Mouse (Mus musculus) midbrain, postnatal 0 days (tissue): Measurements from ENCODE around the gene Pmpca. TPM values are rescaled to one million over a fixed set of nuclear protein-coding genes. Genes with fewer than 3 reads are reported as not detected.

Source experiments
- ATAC-seq: fragments of 200-750 bp; cut with Nextera tagmentation; 2 replicates; pipeline ENCODE4 v1.8.0; 2017; ENCODE audit warnings: moderate number of reproducible peaks, mild to moderate bottlenecking, moderate TSS enrichment, moderate library complexity; ENCODE audit not compliant: low FRiP score
- DNase-seq: peaks from one replicate; pipeline ENCODE4 v3.0.0-alpha.2; 2015; ENCODE audit warnings: low spot score
- H3K27ac ChIP-seq: fragments of 300-500 bp; sonication (generic); 2 replicates; pipeline ENCODE4 v1.5.1; 2014; ENCODE audit warnings: low read depth, mild to moderate bottlenecking, low read length, mixed read lengths
- H3K27me3 ChIP-seq: fragments of 300-500 bp; sonication (generic); 2 replicates; pipeline ENCODE4 v1.6.1; 2014; ENCODE audit warnings: low read length, control low read depth, mixed read lengths; ENCODE audit not compliant: insufficient read depth
- H3K36me3 ChIP-seq: fragments of 300-500 bp; sonication (generic); 2 replicates; pipeline ENCODE4 v1.6.1; 2014; ENCODE audit warnings: low read length, control low read depth, mixed read lengths; ENCODE audit not compliant: insufficient read depth
- H3K4me1 ChIP-seq: fragments of 300-500 bp; sonication (generic); 2 replicates; pipeline ENCODE4 v1.6.1; 2014; ENCODE audit warnings: mild to moderate bottlenecking, control low read depth, antibody characterized with exemption, low read length, mixed read lengths; ENCODE audit not compliant: insufficient read depth
- H3K4me2 ChIP-seq: fragments of 300-500 bp; sonication (generic); 2 replicates; pipeline ENCODE4 v1.6.1; 2014; ENCODE audit warnings: low read depth, mild to moderate bottlenecking, low read length, mixed read lengths; ENCODE audit not compliant: poor library complexity, severe bottlenecking
- H3K4me3 ChIP-seq: fragments of 300-500 bp; sonication (generic); 2 replicates; pipeline ENCODE4 v1.5.1; 2014; ENCODE audit warnings: low read depth, mild to moderate bottlenecking, low read length, moderate library complexity
- H3K9ac ChIP-seq: fragments of 300-500 bp; sonication (generic); replicated peaks from 2 replicates; pipeline ENCODE4 v1.6.1; 2014; ENCODE audit warnings: mild to moderate bottlenecking, low read length, moderate library complexity, mixed read lengths; ENCODE audit not compliant: poor library complexity, severe bottlenecking
- H3K9me3 ChIP-seq: fragments of 300-500 bp; sonication (generic); 2 replicates; pipeline ENCODE4 v1.6.1; 2016; ENCODE audit warnings: low read length, control low read depth
- CTCF ChIP-seq: IDR thresholded peaks from 2 replicates; pipeline ENCODE4 v1.5.1; 2016; ENCODE audit warnings: antibody characterized with exemption, mild to moderate bottlenecking
- WGBS: fragments of 180-500 bp; shearing (Covaris S2); extraction: QIAGEN DNeasy Blood & Tissue Kit; methylation state at CpG from one replicate; pipeline ENCODE4 v1.1.7; 2014; 5-methylcytosine and 5-hydroxymethylcytosine counted together
- polyA plus RNA-seq: library from polyadenylated mRNA; unstranded; fragments of >200 nt; fragmentation: Nextera tagmentation; extraction: Ambion mirVana; gene quantifications from 2 replicates; pipeline ENCODE4 v1.2.1, GENCODE M21; 2015
- total RNA-seq: library from RNA; depleted of rRNA; stranded (reverse); fragments of >200 nt; gene quantifications from 2 replicates; pipeline ENCODE4 v1.2.3, GENCODE M21; 2014; rRNA removed

Gene Pmpca
- total RNA-seq, result 64.8 and 71.1 TPM in 2 replicates
- 85.1 and 91.9 TPM in 2 replicates for polyA plus RNA-seq

GRCm38 (mm10) chr2:26389154-26389690 lies at the start of gene Pmpca, which contains the start of gene Entr1:
TSS of gene Pmpca (plus strand) at chr2:26389339.
TSS of gene Entr1 (minus strand) at chr2:26389316.
- Histone ChIP-seq H3K4me1 (peaks cover 3% of the 10 kb centered on the region; the same call in 1 of the 2 replicates), H3K9ac (peak within 1 kb of the TSS; percentile 95), H3K9me3 (no peaks in the 10 kb centered on the region), H3K36me3 (peaks cover 66% of the 10 kb centered on the region), H3K4me2 (peak within 1 kb of the TSS; percentile 98), H3K27me3 (no peaks in the 10 kb centered on the region), H3K27ac (peak within 1 kb of the TSS; percentile 77), H3K4me3 (peak within 1 kb of the TSS; percentile 84)
- no peak for TF ChIP-seq CTCF
- WGBS, result under 1% methylated on average over 46 of the region's 60 CpGs
- peak; percentile 92 for ATAC-seq
- peak; percentile 89 for DNase-seq

GRCm38 (mm10) chr2:26341510-26341981 lies 47.6 kb upstream of the Pmpca start:
- no peaks in the 10 kb centered on the region for H3K9me3 ChIP-seq
- 92% methylated on average over 2 of the region's 2 CpGs for WGBS
- H3K9ac ChIP-seq, result no peak overlapping the region
- H3K4me2 ChIP-seq, result no peak overlapping the region
- DNase-seq (no peak), ATAC-seq (no peak)
- peak overlapping the region; percentile 38; the same call in 1 of the 2 replicates for H3K27ac ChIP-seq
- no peaks in the 10 kb centered on the region for H3K4me1 ChIP-seq
- no peaks in the 10 kb centered on the region for H3K27me3 ChIP-seq
- H3K36me3 ChIP-seq, result peaks cover 76% of the 10 kb centered on the region
- TF ChIP-seq CTCF, result no peak
- no peak overlapping the region for H3K4me3 ChIP-seq

- no peaks in the 10 kb centered on the region for H3K9me3 ChIP-seq
- DNase-seq (peak; percentile 22), ATAC-seq (no peak)
- WGBS, result 78% methylated on average over 10 of the region's 10 CpGs
- no peak overlapping the region for H3K4me3 ChIP-seq
- no peak for TF ChIP-seq CTCF
- H3K9ac ChIP-seq, result no peak overlapping the region
- no peak overlapping the region for H3K4me2 ChIP-seq
- H3K4me1 ChIP-seq, result no peaks in the 10 kb centered on the region
- no peaks in the 10 kb centered on the region for H3K27me3 ChIP-seq
- H3K27ac ChIP-seq, result no peak overlapping the region; the same call in 1 of the 2 replicates
- H3K36me3 ChIP-seq, result peaks cover 81% of the 10 kb centered on the region
Measured at GRCm38 (mm10) chr2:26342044-26342443, 47.1 kb upstream of the Pmpca start.

GRCm38 (mm10) chr2:26342609-26343490 lies 46.3 kb upstream of the Pmpca start:
- DNase-seq (no peak), ATAC-seq (no peak)
- Histone ChIP-seq H3K4me2 (no peak overlapping the region), H3K4me1 (no peaks in the 10 kb centered on the region), H3K27me3 (no peaks in the 10 kb centered on the region), H3K36me3 (peaks cover 89% of the 10 kb centered on the region), H3K4me3 (no peak overlapping the region), H3K27ac (no peak overlapping the region), H3K9ac (no peak overlapping the region), H3K9me3 (no peaks in the 10 kb centered on the region)
- 78% methylated on average over 11 of the region's 11 CpGs for WGBS
- TF ChIP-seq CTCF, result no peak

GRCm38 (mm10) chr2:26348241-26348640 lies 40.9 kb upstream of the Pmpca start:
- Histone ChIP-seq H3K4me3 (no peak overlapping the region), H3K27ac (no peak overlapping the region), H3K4me2 (no peak overlapping the region), H3K9me3 (no peaks in the 10 kb centered on the region), H3K36me3 (peaks cover 67% of the 10 kb centered on the region), H3K9ac (no peak overlapping the region), H3K27me3 (no peaks in the 10 kb centered on the region), H3K4me1 (peaks cover 9% of the 10 kb centered on the region)
- ATAC-seq, result no peak
- no peak for DNase-seq
- TF ChIP-seq CTCF, result no peak
- WGBS, result 73% methylated on average over 6 of the region's 6 CpGs
